Mouse (Mus musculus) embryonic facial prominence, embryonic 14.5 days (tissue): ENCODE data around the gene Exd1. TPM values are rescaled to one million over a fixed set of nuclear protein-coding genes. Genes with fewer than 3 reads are reported as not detected.

Experiments
- ATAC-seq: fragments of 200-750 bp; cut with Nextera tagmentation; 2 replicates; pipeline ENCODE4 v1.8.0; 2017; ENCODE audit warnings: low read depth, moderate number of reproducible peaks, moderate TSS enrichment
- DNase-seq: peaks from one replicate; pipeline ENCODE4 v3.0.0-alpha.2; 2015; ENCODE audit warnings: low spot score
- H3K27ac ChIP-seq: fragments of 300-500 bp; sonication (generic); replicated peaks from 2 replicates; pipeline ENCODE4 v1.5.1; 2014; ENCODE audit warnings: low read depth, mild to moderate bottlenecking, low read length, moderate library complexity
- H3K27me3 ChIP-seq: fragments of 300-500 bp; sonication (generic); replicated peaks from 2 replicates; pipeline ENCODE4 v1.6.1; 2014; ENCODE audit warnings: low read length; ENCODE audit not compliant: control insufficient read depth, insufficient read depth
- H3K36me3 ChIP-seq: fragments of 300-500 bp; sonication (generic); 2 replicates; pipeline ENCODE4 v1.6.1; 2014; ENCODE audit warnings: low read length, mixed read lengths; ENCODE audit not compliant: control insufficient read depth, insufficient read depth
- H3K4me1 ChIP-seq: fragments of 300-500 bp; sonication (generic); 2 replicates; pipeline ENCODE4 v1.6.1; 2014; ENCODE audit warnings: antibody characterized with exemption, low read length; ENCODE audit not compliant: control insufficient read depth, insufficient read depth
- H3K4me2 ChIP-seq: fragments of 300-500 bp; sonication (generic); 2 replicates; pipeline ENCODE4 v1.6.1; 2014; ENCODE audit warnings: low read depth, mild to moderate bottlenecking, low read length, moderate library complexity, mixed read lengths
- H3K4me3 ChIP-seq: fragments of 300-500 bp; sonication (generic); 2 replicates; pipeline ENCODE4 v1.5.1; 2014; ENCODE audit warnings: low read depth, mild to moderate bottlenecking, low read length
- H3K9ac ChIP-seq: fragments of 300-500 bp; sonication (generic); 2 replicates; pipeline ENCODE4 v1.6.1; 2014; ENCODE audit warnings: low read depth, mild to moderate bottlenecking, low read length, moderate library complexity, mixed read lengths
- H3K9me3 ChIP-seq: fragments of 300-500 bp; sonication (generic); 2 replicates; pipeline ENCODE4 v1.6.1; 2016; ENCODE audit warnings: low read length; ENCODE audit not compliant: control insufficient read depth
- WGBS: fragments of 180-500 bp; shearing (Covaris S2); extraction: QIAGEN DNeasy Blood & Tissue Kit; methylation state at CpG from one replicate; pipeline ENCODE4 v1.1.7; 2014; 5-methylcytosine and 5-hydroxymethylcytosine counted together
- polyA plus RNA-seq: library from polyadenylated mRNA; unstranded; fragments of >200 nt; fragmentation: Nextera tagmentation; extraction: Ambion mirVana; gene quantifications from 2 replicates; pipeline ENCODE4 v1.2.1, GENCODE M21; 2014

Exd1 gene
- polyA plus RNA-seq, 1 experiment from 2014 or later = 0.29 TPM

DNA sequence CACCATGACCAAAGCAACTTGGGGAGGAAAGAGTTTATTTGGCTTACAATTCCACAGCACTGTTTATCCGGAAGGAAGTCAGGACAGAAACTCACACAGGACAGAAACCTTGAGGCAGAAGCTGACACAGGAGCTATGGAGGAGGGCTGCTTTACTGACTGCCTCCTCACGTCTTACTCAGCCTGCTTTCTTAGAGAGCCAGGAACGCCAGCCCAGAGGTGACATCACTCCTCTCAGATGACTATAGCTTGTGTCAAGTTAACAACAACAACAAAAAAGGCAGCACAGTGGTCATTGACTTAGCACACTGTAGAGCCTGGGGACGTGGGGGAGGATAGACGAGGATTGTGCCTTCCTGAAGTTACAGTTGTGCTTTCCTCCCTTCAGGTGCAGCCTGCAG lies 55.5 kb downstream of the Exd1 start:
- H3K4me1 ChIP-seq = no peaks in the 10 kb centered on the region
- peak; percentile 5 for DNase-seq
- H3K4me3 ChIP-seq = no peak overlapping the region
- peak; percentile 65; the same call in 1 of the 2 replicates for ATAC-seq
- H3K27me3 ChIP-seq = no peaks in the 10 kb centered on the region
- H3K27ac ChIP-seq = no peak overlapping the region
- H3K9ac ChIP-seq = no peak overlapping the region
- no peaks in the 10 kb centered on the region for H3K36me3 ChIP-seq
- 44% methylated on average over 5 of the region's 5 CpGs for WGBS
- no peaks in the 10 kb centered on the region for H3K9me3 ChIP-seq
- H3K4me2 ChIP-seq = no peak overlapping the region

DNA sequence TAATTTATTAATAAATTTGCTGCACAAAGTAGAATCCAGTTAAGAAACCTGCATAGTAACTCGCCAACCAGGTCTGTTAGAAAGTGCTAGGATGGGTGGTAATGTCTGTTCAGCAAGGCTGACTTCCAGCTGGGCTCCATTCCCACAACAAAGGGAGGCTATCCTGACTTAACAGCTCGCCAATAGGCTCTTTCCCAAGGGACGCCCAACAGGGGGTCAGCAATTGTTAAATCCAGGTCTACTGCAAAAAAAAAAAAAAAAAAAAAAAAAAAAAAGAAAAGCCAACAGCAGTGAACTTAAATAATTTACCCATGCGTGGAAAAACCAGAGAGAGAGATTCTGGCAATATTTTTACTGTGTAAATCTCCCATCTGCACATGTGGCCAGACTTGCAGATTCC lies 60.9 kb downstream of the Exd1 start:
- H3K27ac ChIP-seq = no peak overlapping the region
- no peaks in the 10 kb centered on the region for H3K36me3 ChIP-seq
- H3K4me2 ChIP-seq = no peak overlapping the region
- H3K27me3 ChIP-seq = no peaks in the 10 kb centered on the region
- WGBS = 9% methylated on average over 4 of the region's 4 CpGs
- ATAC-seq = no peak
- no peaks in the 10 kb centered on the region for H3K4me1 ChIP-seq
- no peak overlapping the region for H3K4me3 ChIP-seq
- no peak overlapping the region for H3K9ac ChIP-seq
- no peaks in the 10 kb centered on the region for H3K9me3 ChIP-seq
- peak; percentile 38 for DNase-seq

- no peak overlapping the region for H3K4me2 ChIP-seq
- no peak overlapping the region for H3K27ac ChIP-seq
- no peak for DNase-seq
- H3K27me3 ChIP-seq = no peaks in the 10 kb centered on the region
- H3K4me3 ChIP-seq = no peak overlapping the region
- 88% methylated on average over 1 of the region's 1 CpGs for WGBS
- no peaks in the 10 kb centered on the region for H3K9me3 ChIP-seq
- H3K36me3 ChIP-seq = no peaks in the 10 kb centered on the region
- no peak for ATAC-seq
- H3K4me1 ChIP-seq = 0 out of 2 replicates have a peak, but pooled peaks cover 2% of the 10 kb centered on the region
- no peak overlapping the region for H3K9ac ChIP-seq
These were observed 65.1 kb downstream of the Exd1 start for GRCm38 (mm10) chr2:119482307-119482706.

- peak overlapping the region; percentile 53 for H3K4me3 ChIP-seq
- no peaks in the 10 kb centered on the region for H3K27me3 ChIP-seq
- no peaks in the 10 kb centered on the region for H3K9me3 ChIP-seq
- H3K27ac ChIP-seq = peak overlapping the region; percentile 98
- DNase-seq = no peak
- 14% methylated on average over 9 of the region's 9 CpGs for WGBS
- H3K9ac ChIP-seq = peak overlapping the region; percentile 98
- peaks cover 11% of the 10 kb centered on the region; the same call in 1 of the 2 replicates for H3K4me1 ChIP-seq
- peak overlapping the region; percentile 79 for H3K4me2 ChIP-seq
- no peak for ATAC-seq
- no peaks in the 10 kb centered on the region for H3K36me3 ChIP-seq
These were observed 69.1 kb downstream of the Exd1 start for GRCm38 (mm10) chr2:119478397-119478749.

GRCm38 (mm10) chr2:119477571-119478396 lies 69.6 kb downstream of the Exd1 start, which contains the start of gene Ino80:
Gene Ino80 (minus strand): TSS chr2:119477687.
- Histone ChIP-seq H3K4me2 (peak within 1 kb of the TSS; percentile 79), H3K9ac (peak within 1 kb of the TSS; percentile 98), H3K27me3 (no peaks in the 10 kb centered on the region), H3K4me3 (peak within 1 kb of the TSS; percentile 53), H3K4me1 (peaks cover 11% of the 10 kb centered on the region; the same call in 1 of the 2 replicates), H3K36me3 (no peaks in the 10 kb centered on the region), H3K27ac (peak within 1 kb of the TSS; percentile 98), H3K9me3 (no peaks in the 10 kb centered on the region)
- peak; percentile 100 for DNase-seq
- peak; percentile 95 for ATAC-seq
- under 1% methylated on average over 52 of the region's 72 CpGs for WGBS

GRCm38 (mm10) chr2:119476621-119477391 lies 70.6 kb downstream of the Exd1 start:
- peaks cover 6% of the 10 kb centered on the region; the same call in 1 of the 2 replicates for H3K36me3 ChIP-seq
- peak; percentile 75 for DNase-seq
- no peaks in the 10 kb centered on the region for H3K27me3 ChIP-seq
- peak overlapping the region; percentile 98 for H3K9ac ChIP-seq
- H3K4me2 ChIP-seq = peak overlapping the region; percentile 79
- H3K4me1 ChIP-seq = peaks cover 11% of the 10 kb centered on the region; the same call in 1 of the 2 replicates
- no peaks in the 10 kb centered on the region for H3K9me3 ChIP-seq
- H3K27ac ChIP-seq = peak overlapping the region; percentile 98
- under 1% methylated on average over 31 of the region's 44 CpGs for WGBS
- H3K4me3 ChIP-seq = peak overlapping the region; percentile 53
- peak; percentile 68 for ATAC-seq

GRCm38 (mm10) chr2:119476166-119476565 lies 71.3 kb downstream of the Exd1 start:
- Histone ChIP-seq H3K4me3 (peak overlapping the region; percentile 53), H3K4me2 (peak overlapping the region; percentile 79), H3K27ac (peak overlapping the region; percentile 98), H3K9ac (peak overlapping the region; percentile 98), H3K9me3 (no peaks in the 10 kb centered on the region), H3K4me1 (peaks cover 11% of the 10 kb centered on the region; the same call in 1 of the 2 replicates), H3K27me3 (no peaks in the 10 kb centered on the region), H3K36me3 (peaks cover 6% of the 10 kb centered on the region; the same call in 1 of the 2 replicates)
- WGBS = 9% methylated on average over 7 of the region's 7 CpGs
- DNase-seq = no peak
- no peak for ATAC-seq
